Mouse (Mus musculus) stomach, postnatal 0 days (tissue): ENCODE measurements at regions not wholly inside any gene's neighbourhood (a gene's known extent, or its start where the extent isn't known, plus 50 kb on each side); places are given as distances from the start of the nearest gene placed in this dataset.
"Not testable (repeated sequence)": the region's sequence is repeated elsewhere in the genome, so short reads cannot be mapped to it uniquely, and the experiment has no call there.

Source experiments
- ATAC-seq: fragments of 200-750 bp; cut with Nextera tagmentation; 2 replicates; pipeline ENCODE4 v1.8.0; 2017; ENCODE audit not compliant: low FRiP score, low TSS enrichment
- DNase-seq: peaks from one replicate; pipeline ENCODE4 v3.0.0-alpha.2; 2016; ENCODE audit warnings: low spot score
- H3K27ac ChIP-seq: fragments of 300-500 bp; sonication (generic); replicated peaks from 2 replicates; pipeline ENCODE4 v1.5.1; 2014; ENCODE audit warnings: mild to moderate bottlenecking, control low read depth
- H3K27me3 ChIP-seq: fragments of 300-500 bp; sonication (generic); 2 replicates; pipeline ENCODE4 v1.6.1; 2014; ENCODE audit warnings: low read length; ENCODE audit not compliant: control insufficient read depth, insufficient read depth
- H3K36me3 ChIP-seq: fragments of 300-500 bp; sonication (generic); 2 replicates; pipeline ENCODE4 v1.6.1; 2014; ENCODE audit warnings: low read length, mixed read lengths; ENCODE audit not compliant: control insufficient read depth, insufficient read depth
- H3K4me1 ChIP-seq: fragments of 300-500 bp; sonication (generic); replicated peaks from 2 replicates; pipeline ENCODE4 v1.6.1; 2014; ENCODE audit warnings: antibody characterized with exemption; ENCODE audit not compliant: control insufficient read depth, insufficient read depth
- H3K4me2 ChIP-seq: fragments of 300-500 bp; sonication (generic); replicated peaks from 2 replicates; pipeline ENCODE4 v1.6.1; 2014; ENCODE audit warnings: low read depth, mild to moderate bottlenecking, control low read depth, moderate library complexity
- H3K4me3 ChIP-seq: fragments of 300-500 bp; sonication (generic); 2 replicates; pipeline ENCODE4 v1.5.1; 2014; ENCODE audit warnings: low read depth, low read length, control low read depth
- H3K9ac ChIP-seq: fragments of 300-500 bp; sonication (generic); 2 replicates; pipeline ENCODE4 v1.6.1; 2014; ENCODE audit warnings: mild to moderate bottlenecking, low read length, control low read depth, mixed read lengths
- H3K9me3 ChIP-seq: fragments of 300-500 bp; sonication (generic); 2 replicates; pipeline ENCODE4 v1.6.1; 2016; ENCODE audit warnings: low read length; ENCODE audit not compliant: control insufficient read depth
- CTCF ChIP-seq: IDR thresholded peaks from 2 replicates; pipeline ENCODE4 v1.5.1; 2016; ENCODE audit warnings: antibody characterized with exemption, low read depth, mild to moderate bottlenecking, moderate library complexity
- EP300 ChIP-seq: optimal IDR thresholded peaks from 2 replicates; pipeline ENCODE3; 2016; ENCODE audit warnings: antibody characterized with exemption
- WGBS: fragments of 180-500 bp; shearing (Covaris S2); extraction: QIAGEN DNeasy Blood & Tissue Kit; methylation state at CpG from one replicate; pipeline ENCODE4 v1.1.7; 2014; 5-methylcytosine and 5-hydroxymethylcytosine counted together

- Histone ChIP-seq H3K9ac (no peak overlapping the region), H3K9me3 (no peaks in the 10 kb centered on the region), H3K27me3 (no peaks in the 10 kb centered on the region), H3K4me3 (no peak overlapping the region), H3K4me2 (no peak overlapping the region), H3K4me1 (no peaks in the 10 kb centered on the region), H3K27ac (no peak overlapping the region), H3K36me3 (no peaks in the 10 kb centered on the region)
- WGBS: 53% methylated on average over 7 of the region's 7 CpGs
- no peak for DNase-seq
- TF ChIP-seq CTCF: no peak
- no peak for TF ChIP-seq EP300
- no peak for ATAC-seq
These were observed 129.2 kb upstream of the Kctd3 start for GRCm38 (mm10) chr1:189136731-189137385.

- TF ChIP-seq CTCF: no peak
- TF ChIP-seq EP300: no peak
- ATAC-seq: no peak
- 78% methylated on average over 4 of the region's 4 CpGs for WGBS
These were observed 128.2 kb upstream of the Kctd3 start for GRCm38 (mm10) chr1:189135826-189136225.

GRCm38 (mm10) chr1:189128706-189129105 is 121.1 kb upstream of the Kctd3 start:
- WGBS: 91% methylated on average over 2 of the region's 2 CpGs

More at GRCm38 (mm10) chr1:189135826-189136225, 128.2 kb upstream of the Kctd3 start:
- Histone ChIP-seq H3K27me3 (no peaks in the 10 kb centered on the region), H3K4me1 (no peaks in the 10 kb centered on the region), H3K4me2 (no peak overlapping the region), H3K4me3 (no peak overlapping the region), H3K27ac (no peak overlapping the region), H3K9me3 (no peaks in the 10 kb centered on the region), H3K9ac (no peak overlapping the region), H3K36me3 (no peaks in the 10 kb centered on the region)
- DNase-seq: no peak

GRCm38 (mm10) chr1:189128246-189128645 is 120.6 kb upstream of the Kctd3 start:
- H3K4me2 ChIP-seq, H3K4me1 ChIP-seq, H3K36me3 ChIP-seq, ATAC-seq, H3K27ac ChIP-seq, DNase-seq, H3K4me3 ChIP-seq, H3K9ac ChIP-seq, H3K27me3 ChIP-seq, H3K9me3 ChIP-seq: not testable (repeated sequence)
- 56% methylated on average over 5 of the region's 5 CpGs for WGBS

More at GRCm38 (mm10) chr1:189128706-189129105, 121.1 kb upstream of the Kctd3 start:
- no peaks in the 10 kb centered on the region for H3K27me3 ChIP-seq
- no peak for DNase-seq
- H3K9ac ChIP-seq: no peak overlapping the region
- no peak for TF ChIP-seq CTCF
- no peak for TF ChIP-seq EP300
- H3K4me3 ChIP-seq: no peak overlapping the region
- H3K4me1 ChIP-seq: no peaks in the 10 kb centered on the region
- no peak overlapping the region for H3K27ac ChIP-seq
- H3K9me3 ChIP-seq: no peaks in the 10 kb centered on the region
- H3K36me3 ChIP-seq: no peaks in the 10 kb centered on the region
- no peak overlapping the region for H3K4me2 ChIP-seq
- no peak for ATAC-seq

- Histone ChIP-seq H3K27me3 (no peaks in the 10 kb centered on the region), H3K9ac (no peak overlapping the region), H3K4me1 (no peaks in the 10 kb centered on the region), H3K27ac (no peak overlapping the region), H3K36me3 (no peaks in the 10 kb centered on the region), H3K4me3 (no peak overlapping the region), H3K9me3 (no peaks in the 10 kb centered on the region), H3K4me2 (no peak overlapping the region)
- ATAC-seq (no peak), DNase-seq (no peak)
- TF ChIP-seq EP300 (no peak), CTCF (no peak)
- 52% methylated on average over 5 of the region's 5 CpGs for WGBS
These were observed 119.7 kb upstream of the Kctd3 start for GRCm38 (mm10) chr1:189127367-189127766.

- 79% methylated on average over 6 of the region's 6 CpGs for WGBS
- no peak for TF ChIP-seq EP300
- no peak for TF ChIP-seq CTCF
- H3K9me3 ChIP-seq: no peaks in the 10 kb centered on the region
- H3K4me2 ChIP-seq: no peak overlapping the region
- H3K27ac ChIP-seq: no peak overlapping the region
- H3K4me1 ChIP-seq: no peaks in the 10 kb centered on the region
- ATAC-seq: no peak
- H3K36me3 ChIP-seq: no peaks in the 10 kb centered on the region
- no peaks in the 10 kb centered on the region for H3K27me3 ChIP-seq
- no peak overlapping the region for H3K4me3 ChIP-seq
- H3K9ac ChIP-seq: no peak overlapping the region
- DNase-seq: no peak
These were observed 112.5 kb upstream of the Kctd3 start for GRCm38 (mm10) chr1:189119941-189120735.

- not testable (repeated sequence) for H3K36me3 ChIP-seq, H3K4me1 ChIP-seq, H3K9me3 ChIP-seq, H3K9ac ChIP-seq, H3K27me3 ChIP-seq, H3K4me2 ChIP-seq, H3K27ac ChIP-seq, ATAC-seq, H3K4me3 ChIP-seq, DNase-seq
- WGBS: 76% methylated on average over 1 of the region's 1 CpGs
These were observed 111.4 kb upstream of the Kctd3 start for GRCm38 (mm10) chr1:189119005-189119404.
